Mouse (Mus musculus): ENCODE results near the gene Idh3b.

The Idh3b gene

DNA sequence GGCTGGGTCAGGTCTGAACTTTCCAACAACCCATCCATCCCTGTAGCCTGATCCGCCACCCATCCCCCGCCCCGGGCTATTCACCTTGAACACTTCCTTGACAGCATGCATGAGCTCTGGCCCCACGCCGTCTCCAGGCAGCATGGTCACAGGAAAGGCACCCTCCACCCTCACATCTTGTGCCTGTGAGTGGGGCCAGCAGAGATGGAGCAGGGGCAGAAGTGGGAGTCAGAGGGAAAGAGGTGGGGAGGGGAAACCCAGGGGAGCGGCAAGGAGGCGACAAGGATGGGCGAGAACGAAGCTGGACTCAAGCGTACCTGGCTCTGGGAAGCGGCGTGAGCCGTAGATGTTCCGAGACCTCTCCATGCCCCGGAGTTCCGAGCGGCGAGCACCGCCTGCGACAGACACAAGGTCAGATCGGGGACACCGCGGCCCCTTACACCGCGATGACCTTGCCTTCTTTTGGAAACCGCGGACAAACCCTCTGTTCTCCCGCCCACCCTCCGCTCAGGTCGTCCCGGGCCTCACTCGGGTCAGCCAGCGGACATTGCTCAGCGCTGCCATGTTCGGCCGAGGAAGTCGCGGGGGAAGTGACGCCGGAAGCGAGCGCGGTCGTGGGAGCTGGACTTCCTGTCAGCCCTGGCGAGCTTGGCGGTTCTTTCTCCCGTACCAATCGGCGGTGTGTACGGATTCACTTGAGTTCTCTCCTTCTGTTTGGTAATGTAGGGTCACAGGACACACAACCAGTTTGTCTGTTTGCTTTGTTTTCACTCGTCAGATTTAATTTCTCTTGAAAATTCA, at the start of gene Idh3b:
Idh3b (minus strand) TSS at position 694 of the 801 bp plus-strand sequence.
- DNase-seq: peak; percentile 87

DNA sequence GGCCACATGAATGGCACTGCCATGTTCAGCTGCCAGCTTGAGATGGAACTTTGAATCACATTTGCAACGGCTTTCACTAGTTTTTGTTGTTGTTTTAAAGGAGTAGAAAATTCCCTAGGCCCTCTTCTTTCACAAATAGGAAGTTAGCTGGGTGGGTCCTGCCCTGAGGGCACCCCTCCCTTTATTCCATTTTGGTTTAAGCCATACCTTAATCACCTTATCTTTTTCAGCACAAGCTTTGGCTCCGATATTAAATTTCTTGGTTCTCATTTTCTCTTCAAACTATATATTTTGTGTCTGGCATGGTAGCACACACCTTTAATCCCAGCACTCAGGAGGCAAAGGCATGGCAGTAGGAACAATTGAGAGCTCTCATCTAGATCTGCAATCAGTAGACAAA, 45.2 kb upstream of the Idh3b start:
- no peak for DNase-seq

GRCm38 (mm10) chr2:130327057-130327456, 42.7 kb upstream of the Idh3b start:
- no peak for DNase-seq

DNA sequence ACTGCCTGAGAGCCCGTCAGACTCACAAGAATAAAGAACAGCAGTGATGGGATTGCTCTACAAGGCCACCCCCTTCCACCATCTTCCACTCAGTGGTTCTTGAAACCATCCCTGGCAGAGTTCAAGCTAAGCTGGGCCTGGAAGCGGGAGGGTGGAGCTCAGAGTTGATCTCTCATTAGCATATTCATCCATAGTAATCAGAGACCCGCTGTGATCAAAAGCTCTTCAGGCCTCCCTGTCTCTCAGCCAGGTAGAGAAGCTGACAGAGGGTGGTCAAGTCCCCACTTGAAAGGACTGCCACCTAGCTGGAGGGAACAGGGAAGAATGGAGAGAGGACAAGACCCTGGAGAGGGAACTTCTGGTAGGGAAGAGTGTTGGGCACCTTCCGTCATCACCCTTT, 18.7 kb upstream of the Idh3b start:
- DNase-seq: no peak

- no peak for DNase-seq
Observed at GRCm38 (mm10) chr2:130297580-130297979, 13.2 kb upstream of the Idh3b start.

- no peak for DNase-seq
Observed at GRCm38 (mm10) chr2:130296134-130296745, 11.9 kb upstream of the Idh3b start.

- DNase-seq: peak; percentile 42
Observed at GRCm38 (mm10) chr2:130295331-130296133, 11.2 kb upstream of the Idh3b start.

GRCm38 (mm10) chr2:130294936-130295277, 10.6 kb upstream of the Idh3b start, which contains the start of gene Ebf4:
Gene Ebf4, plus strand, starts transcription at chr2:130295169.
- peak; percentile 33 for DNase-seq

- DNase-seq: no peak
Observed at GRCm38 (mm10) chr2:130294218-130294935, 10.0 kb upstream of the Idh3b start.

DNA sequence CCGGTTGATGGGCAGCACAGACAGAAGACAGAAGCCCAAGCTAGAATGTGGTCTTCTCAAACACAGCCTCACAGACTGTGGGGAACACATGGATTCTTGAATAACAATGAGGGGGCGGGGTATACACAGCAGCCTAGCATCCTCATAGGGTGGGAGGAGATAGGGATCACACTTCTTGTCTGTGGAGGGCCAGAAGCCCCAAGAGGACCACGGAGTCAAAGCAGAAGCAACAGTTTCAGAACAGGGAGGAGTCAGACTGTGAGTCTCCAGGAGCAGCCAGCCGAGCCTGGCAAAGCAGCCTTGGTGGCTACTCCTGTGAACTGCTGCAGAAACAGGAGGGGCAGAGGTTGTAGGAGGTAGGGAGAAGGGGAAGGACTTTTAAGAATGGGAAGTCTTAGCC, 9.1 kb upstream of the Idh3b start:
- no peak for DNase-seq

DNA sequence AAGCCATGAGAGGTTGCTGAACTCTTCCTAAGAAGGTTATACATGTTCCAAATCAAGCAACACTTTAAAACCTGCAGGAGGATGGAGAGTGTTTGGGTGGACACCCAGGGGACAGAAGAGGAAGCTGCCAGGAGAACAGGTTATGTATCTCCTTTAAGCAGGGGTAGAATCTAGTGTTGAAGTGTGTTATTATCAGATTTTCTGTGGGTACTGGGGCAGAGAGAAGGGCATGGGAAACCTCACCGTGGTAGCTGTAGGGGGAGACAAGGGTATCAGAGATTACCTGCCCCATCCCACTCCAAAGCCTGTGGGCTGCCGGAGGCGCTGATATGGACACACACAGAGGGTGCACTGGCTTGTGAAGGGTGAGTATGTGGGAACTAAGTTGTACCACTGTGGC, 8.7 kb upstream of the Idh3b start:
- no peak for DNase-seq

GRCm38 (mm10) chr2:130291434-130291833, 7.1 kb upstream of the Idh3b start:
- peak; percentile 77 for DNase-seq

- DNase-seq: no peak
Observed at GRCm38 (mm10) chr2:130289086-130289485, 4.7 kb upstream of the Idh3b start.

DNA sequence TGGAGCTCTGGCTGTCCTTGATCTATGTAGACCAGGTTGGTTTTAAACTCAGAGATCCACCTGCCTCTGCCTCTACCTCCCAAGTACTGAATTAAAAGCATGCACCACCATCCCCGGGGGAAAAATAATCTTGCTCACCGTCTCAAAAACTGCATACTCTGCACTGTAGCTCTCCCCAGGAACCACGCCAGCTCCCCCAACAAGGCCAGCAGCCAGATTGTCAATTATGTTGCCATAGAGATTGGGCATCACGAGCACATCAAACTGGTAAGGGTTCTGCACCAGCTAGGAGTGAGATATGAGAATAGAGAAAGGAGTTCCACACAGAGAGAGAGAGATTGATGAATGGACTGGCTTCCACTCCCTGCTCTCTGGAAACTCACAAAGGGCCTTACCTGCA, 3.5 kb downstream of the Idh3b start:
- no peak for DNase-seq

DNA sequence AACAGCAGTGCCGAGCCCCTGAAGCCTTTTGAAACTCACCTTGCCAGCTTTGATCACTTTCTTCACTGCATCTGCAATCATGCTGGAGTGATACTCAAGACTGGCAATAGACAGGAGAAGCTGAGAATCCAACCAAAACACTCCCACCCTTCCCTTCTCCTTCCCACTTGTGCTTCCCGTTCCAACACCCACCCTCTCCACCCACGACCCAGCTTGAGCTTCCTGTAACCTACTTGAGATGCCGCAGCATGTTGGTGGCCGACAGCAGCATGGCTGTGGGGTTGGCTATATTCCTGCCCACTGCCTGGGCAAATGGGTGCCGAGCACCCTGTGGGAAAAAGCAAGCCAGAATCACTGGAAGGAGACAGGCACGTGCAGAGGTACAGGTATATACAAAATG, 4.1 kb downstream of the Idh3b start:
- no peak for DNase-seq

- no peak for DNase-seq
Observed at GRCm38 (mm10) chr2:130279600-130280091, 4.7 kb downstream of the Idh3b start.

- DNase-seq: peak; percentile 43
Observed at GRCm38 (mm10) chr2:130275649-130276048, 8.7 kb downstream of the Idh3b start.

- DNase-seq: peak; percentile 43
Observed at GRCm38 (mm10) chr2:130274862-130275261, 9.5 kb downstream of the Idh3b start.

DNA sequence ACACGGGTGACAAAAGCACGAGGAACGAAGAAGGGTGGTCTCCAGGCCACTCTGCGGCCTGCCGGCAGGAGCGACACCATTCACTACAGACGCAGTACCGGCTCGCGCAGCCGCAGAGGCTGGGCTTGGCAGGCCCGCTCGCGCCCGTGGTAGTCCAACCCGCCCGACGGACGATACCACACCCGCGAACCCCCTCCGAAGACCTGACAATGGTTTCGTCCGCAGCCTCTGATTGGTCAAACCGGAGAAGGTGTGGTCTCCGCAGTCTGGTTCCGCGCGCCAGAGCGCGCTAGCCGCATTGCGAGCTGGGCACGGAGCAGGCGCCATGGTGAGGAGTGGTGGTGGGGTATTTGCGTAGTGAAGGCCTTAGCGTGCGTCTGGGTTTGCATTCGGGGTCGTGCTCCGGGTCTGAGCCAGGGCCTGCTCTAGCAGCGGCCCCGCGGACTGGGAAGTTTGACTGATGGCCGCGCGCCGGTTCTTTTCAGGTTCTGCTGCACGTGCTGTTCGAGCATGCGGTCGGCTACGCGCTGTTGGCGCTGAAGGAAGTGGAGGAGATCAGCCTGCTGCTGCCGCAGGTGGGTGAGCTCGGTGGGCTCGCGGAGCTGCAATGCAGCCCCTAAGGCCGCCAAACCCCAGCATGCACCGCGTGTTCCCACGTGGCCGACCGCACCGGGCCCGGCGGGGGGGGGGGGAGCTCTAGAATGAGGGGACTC, 10.0 kb downstream of the Idh3b start, which contains the start of gene Nop56:
Nop56 (plus strand) TSS at position 282 of the 713 bp plus-strand sequence.
- DNase-seq: peak; percentile 99

DNA sequence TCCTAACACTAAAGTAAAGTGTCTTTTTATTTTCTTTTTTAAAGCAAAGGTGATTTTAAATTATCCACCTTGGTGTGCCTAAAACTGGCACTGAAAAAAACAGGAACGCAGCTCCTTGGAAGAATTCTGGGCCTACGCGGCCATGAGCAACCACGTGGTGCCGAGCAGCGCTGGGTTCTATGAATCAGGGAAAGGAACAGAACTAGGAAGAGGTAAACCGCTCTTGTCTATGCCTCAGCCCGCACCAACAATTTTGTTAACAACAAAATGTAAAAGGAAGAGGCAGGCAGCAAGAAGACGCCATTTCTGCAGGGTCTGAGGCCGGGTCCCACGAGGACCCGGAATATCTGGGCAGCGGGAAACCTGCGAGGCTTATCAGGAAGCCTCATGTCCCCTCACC, 10.6 kb downstream of the Idh3b start:
- DNase-seq: no peak

DNA sequence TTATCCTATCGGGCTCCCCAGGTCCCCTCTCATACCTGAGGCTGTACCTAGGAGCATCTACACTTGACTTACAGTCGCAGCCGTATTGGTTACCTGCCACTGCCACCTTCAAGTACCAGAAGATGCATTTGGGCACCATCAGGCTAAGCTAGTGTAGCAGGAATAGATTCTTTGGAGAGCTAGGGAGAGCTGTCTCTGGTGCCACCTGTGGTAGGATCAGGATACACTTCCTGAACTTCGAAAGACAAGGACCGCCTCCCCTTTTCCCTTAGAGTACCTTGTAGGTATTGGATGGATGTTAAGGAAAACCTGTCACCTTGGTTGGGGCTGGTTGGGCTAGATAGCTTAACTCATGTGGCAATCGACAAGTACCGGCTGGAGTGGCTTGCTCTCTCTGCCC, 16.3 kb downstream of the Idh3b start:
- no peak for DNase-seq

DNA sequence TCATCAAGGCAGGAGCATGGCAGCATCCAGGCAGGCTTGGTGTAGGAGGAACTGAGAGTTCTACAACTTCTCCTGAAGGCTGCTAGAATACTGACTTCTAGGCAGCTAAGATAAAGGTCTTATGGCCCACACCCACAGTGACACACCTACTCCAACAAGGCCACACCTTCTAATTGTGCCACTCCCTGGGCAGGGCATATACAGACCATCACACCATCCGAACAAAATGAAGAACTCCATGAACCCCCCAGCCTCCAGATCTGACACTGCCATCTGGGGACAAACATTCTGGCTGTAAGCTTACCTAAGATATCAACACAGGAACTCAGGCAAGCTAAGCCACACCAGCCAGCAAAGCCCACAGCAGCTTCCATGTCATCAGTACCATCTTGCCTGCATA, 18.8 kb downstream of the Idh3b start:
- DNase-seq: no peak
